Mouse (Mus musculus): ENCODE measurements around the gene Daxx.
A peak's percentile ranks its signal among the peaks of the same experiment; 100 is the strongest.
"Not testable (repeated sequence)": the region's sequence is repeated elsewhere in the genome, so short reads cannot be mapped to it uniquely, and the experiment has no call there.

Gene Daxx

DNA sequence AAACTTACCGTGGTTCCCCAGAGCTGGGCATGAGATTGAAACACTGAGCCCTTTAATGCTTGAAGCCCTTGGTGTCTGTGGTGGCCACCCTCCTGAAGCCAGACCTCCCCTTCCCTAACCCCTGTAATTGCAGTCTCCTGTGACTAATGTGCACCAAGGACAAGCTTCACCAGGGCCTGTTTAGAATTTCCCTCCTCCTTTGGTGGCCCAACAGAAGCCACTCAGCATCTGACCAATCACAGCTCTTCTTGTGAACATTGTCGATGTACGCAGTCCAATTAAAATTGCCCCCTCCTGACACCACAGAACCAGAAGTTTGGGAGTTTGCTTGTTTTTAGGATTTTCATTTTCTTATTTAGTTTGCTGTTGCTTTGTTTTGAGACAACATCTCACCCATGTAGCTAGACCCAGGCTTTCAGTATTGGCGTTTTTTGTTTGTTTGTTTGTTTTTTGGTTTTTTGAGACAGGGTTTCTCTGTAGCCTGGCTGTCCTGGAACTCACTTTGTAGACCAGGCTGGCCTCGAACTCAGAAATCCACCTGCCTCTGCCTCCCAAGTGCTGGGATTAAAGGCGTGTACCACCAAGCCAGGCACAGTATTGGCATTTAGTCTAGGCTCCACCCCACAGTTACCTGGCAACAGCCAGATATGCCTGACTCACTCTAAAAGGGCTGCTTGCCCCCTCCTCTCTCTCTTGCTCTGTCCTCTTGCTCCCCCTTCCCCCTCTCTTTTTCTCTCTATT is 5.1 kb upstream of the Daxx start:
- not testable (repeated sequence) for DNase-seq

DNA sequence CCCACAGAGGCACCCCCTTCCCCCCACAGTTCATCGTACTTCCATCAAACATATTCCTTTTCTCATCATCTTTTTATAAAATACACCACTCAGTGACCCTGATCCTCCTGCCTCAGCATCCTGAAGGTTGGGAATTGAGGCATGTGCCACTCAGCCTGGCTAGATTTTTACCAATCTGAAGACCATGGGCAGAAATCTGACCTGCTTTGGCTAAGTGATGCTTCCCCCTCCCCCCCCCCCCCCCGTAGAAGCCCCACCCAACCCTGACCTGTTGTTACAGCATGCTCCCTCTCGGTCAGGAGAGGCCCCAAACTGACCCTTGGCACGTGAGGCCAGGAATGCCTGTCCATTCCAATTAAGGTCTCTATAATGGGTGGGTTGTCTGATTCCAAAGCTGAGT is 4.4 kb upstream of the Daxx start, which contains the start of gene Platr17:
Gene Platr17 (plus strand): TSS at position 301 of the 400 bp plus-strand sequence.
- not testable (repeated sequence) for DNase-seq

DNA sequence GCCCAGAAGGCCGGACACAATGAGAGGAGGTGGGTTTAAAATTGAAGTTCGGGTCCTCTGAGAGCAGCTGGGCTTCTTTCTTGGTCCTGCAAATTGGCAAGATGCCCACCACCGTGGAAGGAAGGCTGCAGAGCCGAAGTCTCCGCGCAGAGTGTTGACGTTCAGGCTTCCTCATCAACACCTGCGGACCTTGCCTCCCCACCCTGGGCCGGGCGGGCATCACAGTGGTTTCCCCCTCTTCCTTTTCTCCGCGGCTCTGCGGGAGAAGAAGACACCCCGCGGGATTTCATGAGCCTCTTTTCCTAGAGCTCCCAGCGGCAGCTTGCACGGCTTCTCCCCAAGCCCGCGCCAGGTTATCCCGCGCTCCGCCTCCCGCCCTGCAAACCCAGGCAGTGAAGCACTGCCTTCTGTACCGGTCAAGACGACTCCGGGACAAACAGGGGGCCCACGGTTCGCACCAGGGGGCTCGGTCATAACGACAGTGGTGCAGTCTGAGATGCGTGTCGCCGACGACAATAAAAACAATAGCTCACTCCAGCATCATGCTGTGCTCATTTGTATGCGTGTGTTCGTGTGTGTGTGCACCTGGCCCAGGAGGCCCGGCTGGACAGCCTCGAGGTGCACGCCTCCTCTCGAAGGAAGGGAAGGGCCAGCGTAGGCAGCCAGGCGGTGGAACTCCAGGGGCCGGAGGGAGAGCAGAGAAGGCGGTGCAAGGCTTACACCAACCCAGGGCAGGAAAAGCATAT is 710 bp upstream of the Daxx start:
- DNase-seq: peak; percentile 43 to 51

DNA sequence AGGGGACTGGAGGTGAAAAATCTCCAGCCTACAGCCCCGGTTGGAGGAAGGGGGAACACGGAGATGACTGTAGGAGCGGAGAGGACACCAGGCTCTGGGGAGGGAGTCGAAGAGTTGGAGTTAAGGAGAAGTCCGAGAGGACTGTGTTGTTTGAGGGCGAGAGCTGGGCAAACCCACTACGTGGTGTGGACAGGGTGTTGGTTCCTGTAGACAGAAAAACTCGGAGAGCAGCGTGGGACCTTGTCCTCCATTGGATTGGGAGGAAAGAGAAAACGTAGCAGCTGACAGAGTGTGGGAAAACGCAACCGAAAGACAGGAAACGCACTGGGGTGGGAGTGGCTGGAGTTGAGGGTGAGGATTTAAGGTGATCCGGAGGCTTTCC is 646 bp downstream of the Daxx start:
- peak; percentile 70 to 77 for DNase-seq

DNA sequence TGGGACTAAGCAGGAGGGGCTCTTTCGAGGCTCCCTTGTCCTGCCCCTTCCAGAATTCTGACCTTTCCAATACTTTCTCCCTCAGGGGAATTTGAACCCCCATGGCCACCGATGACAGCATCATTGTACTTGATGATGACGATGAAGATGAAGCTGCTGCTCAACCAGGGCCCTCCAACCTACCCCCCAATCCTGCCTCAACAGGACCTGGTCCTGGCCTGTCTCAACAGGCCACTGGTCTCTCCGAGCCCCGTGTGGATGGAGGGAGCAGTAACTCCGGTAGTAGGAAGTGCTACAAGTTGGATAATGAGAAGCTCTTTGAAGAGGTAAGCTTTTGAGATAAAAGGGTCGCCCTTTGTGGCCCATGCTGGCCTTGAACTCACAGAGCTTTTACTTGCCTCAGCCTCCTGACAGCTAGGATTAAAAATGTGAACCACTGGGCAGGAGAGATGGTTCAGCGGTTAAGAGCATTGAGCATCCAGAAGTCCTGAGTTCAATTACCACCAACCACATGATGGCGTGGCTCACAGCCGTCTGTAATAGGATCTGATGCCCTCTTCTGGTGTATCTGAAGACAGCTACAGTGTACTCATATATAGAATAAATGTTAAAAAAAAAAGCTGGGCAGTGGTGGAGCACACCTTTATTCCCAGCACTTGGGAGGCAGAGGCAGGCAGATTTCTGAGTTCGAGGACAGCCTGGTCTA is 1.3 kb downstream of the Daxx start:
- no peak for DNase-seq

DNA sequence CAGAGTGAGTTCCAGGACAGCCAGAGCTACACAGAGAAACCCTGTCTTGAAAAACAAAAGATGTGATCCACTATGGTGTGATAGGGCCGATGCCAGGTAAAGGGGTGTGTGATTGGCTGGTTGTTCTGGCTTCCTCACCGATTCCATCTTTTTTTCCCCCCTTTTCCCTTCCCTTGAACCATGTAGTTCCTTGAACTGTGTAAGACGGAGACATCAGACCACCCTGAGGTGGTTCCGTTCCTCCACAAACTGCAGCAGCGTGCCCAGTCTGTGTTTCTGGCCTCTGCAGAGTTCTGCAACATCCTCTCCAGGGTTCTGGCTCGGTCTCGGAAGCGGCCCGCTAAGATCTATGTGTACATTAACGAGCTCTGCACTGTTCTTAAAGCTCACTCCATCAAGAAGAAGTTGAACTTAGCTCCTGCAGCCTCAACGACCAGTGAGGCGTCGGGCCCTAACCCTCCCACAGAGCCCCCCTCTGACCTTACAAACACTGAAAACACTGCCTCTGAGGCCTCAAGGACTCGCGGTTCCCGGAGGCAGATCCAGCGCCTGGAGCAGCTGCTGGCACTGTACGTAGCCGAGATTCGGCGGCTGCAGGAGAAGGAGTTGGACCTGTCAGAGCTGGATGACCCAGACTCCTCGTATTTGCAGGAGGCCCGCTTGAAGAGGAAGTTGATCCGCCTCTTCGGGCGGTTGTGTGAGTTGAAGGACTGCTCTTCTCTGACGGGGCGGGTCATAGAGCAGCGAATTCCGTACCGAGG is 2.0 kb downstream of the Daxx start:
- DNase-seq: no peak

DNA sequence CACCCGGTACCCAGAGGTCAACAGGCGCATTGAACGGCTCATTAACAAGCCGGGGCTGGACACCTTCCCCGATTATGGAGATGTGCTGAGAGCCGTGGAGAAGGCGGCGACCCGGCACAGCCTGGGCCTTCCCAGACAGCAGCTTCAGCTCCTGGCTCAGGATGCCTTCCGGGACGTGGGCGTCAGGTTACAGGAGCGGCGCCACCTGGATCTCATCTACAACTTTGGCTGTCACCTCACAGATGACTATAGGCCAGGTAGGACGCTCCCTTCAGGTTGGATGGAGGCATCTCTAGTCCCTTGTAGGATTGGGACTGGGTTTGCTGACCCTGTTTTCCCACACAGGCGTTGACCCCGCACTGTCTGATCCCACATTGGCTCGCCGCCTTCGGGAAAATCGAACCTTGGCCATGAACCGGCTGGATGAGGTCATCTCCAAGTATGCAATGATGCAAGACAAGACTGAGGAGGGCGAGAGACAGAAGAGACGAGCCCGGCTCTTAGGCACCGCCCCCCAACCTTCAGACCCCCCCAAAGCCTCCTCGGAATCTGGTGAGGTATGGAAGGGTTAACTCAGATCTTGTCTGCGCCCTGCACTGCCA is 2.7 kb downstream of the Daxx start:
- no peak for DNase-seq

DNA sequence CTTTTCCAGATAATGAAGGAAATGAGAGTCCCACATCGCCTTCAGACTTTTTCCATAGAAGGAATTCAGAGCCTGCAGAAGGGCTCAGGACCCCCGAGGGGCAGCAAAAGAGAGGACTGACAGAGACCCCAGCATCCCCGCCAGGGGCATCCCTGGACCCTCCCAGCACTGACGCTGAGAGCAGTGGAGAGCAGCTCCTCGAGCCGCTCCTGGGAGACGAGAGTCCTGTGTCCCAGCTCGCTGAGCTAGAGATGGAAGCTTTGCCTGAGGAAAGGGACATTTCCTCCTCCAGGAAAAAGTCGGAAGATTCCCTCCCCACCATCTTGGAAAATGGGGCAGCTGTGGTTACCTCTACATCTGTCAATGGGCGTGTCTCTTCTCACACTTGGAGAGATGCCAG is 4.0 kb downstream of the Daxx start:
- no peak for DNase-seq

DNA sequence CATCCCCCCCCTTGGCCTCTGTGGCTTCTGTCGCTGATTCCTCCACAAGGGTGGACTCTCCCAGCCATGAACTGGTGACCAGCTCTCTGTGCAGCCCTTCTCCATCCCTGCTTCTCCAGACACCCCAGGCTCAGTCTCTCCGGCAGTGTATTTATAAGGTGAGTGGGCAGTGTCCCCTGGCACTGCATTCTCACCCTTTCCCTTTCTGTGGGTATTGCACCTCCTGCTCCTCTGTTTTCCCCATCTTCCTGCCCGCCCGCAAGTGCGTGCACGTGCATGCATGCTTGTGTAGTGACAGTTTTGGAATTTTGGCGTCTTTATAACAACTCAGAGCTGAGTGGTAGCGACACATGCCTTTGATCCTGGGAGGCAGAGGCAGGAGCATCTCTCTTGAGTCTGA is 4.7 kb downstream of the Daxx start:
- no peak for DNase-seq

DNA sequence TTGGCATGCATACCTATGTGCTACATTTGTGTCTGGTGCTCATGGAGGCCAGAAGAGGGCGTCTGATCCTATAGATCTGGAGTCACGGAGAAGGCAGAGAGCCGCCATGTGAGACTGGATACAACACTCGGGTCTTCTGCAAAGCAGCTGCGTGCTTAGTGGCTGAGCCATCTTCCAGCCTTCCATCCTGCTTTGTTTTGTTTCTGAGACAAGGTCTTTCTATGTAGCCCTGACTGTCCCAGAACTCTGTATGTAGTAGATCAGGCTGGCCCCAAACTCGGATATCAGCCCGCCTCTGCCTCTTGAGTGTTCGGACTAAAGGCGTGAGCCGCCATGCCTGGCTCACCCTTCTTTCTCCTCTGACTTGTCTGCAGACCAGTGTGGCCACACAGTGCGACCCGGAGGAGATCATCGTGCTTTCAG is 5.8 kb downstream of the Daxx start:
- DNase-seq: no peak

DNA sequence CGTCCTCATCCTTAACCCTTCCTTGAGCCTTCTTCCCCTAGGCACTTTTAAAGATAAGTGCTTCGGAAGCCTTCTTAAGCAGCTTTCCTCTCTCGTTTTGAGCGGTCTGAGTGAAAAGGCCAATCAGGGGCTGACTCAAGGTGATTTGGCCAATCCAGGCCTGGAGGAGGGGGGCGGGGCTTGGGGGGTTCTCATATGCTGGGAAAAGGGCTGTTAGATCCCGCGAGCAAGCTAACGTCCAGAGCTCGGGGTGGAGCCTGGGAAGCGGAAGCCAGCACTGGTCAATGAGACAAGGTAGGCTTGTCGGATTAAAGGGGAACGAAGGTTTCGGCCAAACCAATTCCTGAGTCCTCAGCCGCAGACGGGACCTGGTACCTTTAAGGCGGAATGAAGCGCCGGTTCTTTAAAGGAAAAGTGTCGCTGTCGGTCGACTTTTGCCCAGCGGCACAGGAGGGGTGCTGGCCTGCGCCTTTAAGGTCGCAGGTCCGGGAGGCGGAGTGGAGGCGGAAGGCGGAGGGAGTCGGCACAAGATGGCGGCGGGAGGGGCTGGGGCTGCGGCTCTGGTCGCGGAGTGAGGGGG is 6.5 kb downstream of the Daxx start, which contains the start of the genes Tapbp and Zbtb22:
Gene Tapbp (plus strand): TSS at position 229 of the 580 bp plus-strand sequence.
Gene Zbtb22 (plus strand): TSS at position 234 of the 580 bp plus-strand sequence.
- peak; percentile 98 to 99 for DNase-seq

DNA sequence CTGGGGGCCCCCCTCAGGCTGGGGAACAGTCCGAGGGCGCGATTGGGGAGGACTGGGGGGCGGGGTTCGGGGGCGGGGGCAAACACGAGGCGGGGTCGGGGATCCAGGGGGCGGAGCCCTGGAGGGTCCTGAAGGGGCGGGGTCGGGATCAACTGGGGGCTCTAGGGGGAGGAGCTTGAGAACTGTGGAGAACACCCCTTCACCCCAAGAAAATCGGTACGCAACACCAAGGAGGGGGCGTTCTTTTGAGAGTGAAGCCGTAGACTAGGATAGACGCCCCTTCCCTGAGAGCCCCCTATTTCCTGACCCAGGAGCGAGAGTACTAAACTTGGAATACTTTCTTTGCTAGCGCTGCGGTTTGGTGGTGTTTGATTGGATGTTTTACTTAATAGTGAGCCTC is 7.1 kb downstream of the Daxx start:
- no peak for DNase-seq

DNA sequence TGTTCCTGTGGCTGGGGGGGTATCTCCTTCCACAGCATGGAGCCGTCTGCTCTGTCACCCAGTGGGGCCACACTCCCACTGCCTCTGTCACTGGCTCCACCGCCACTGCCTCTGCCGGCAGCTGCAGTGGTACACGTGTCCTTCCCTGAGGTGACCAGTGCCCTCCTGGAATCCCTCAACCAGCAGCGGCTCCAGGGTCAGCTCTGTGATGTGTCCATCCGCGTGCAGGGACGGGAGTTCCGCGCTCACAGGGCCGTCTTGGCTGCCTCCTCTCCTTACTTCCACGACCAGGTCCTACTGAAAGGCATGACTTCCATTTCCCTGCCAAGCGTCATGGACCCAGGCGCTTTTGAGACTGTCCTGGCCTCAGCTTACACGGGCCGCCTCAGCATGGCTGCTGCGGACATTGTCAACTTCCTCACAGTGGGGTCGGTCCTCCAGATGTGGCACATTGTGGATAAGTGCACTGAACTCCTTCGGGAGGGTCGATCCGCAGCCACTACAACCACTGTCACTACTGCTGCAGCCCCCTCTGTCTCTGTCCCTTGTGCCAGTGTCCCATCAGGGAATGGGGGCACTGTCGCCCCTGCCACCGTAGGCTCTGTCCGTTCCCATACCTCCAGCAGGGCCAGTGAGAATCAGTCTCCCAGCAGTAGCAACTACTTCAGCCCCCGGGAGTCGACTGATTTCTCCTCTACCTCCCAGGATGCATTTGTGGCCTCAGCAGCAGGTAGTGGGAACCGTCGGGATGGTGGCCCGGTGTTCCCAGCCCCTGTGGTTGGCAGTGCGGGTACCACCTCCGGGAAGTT is 7.8 kb downstream of the Daxx start:
- no peak for DNase-seq

DNA sequence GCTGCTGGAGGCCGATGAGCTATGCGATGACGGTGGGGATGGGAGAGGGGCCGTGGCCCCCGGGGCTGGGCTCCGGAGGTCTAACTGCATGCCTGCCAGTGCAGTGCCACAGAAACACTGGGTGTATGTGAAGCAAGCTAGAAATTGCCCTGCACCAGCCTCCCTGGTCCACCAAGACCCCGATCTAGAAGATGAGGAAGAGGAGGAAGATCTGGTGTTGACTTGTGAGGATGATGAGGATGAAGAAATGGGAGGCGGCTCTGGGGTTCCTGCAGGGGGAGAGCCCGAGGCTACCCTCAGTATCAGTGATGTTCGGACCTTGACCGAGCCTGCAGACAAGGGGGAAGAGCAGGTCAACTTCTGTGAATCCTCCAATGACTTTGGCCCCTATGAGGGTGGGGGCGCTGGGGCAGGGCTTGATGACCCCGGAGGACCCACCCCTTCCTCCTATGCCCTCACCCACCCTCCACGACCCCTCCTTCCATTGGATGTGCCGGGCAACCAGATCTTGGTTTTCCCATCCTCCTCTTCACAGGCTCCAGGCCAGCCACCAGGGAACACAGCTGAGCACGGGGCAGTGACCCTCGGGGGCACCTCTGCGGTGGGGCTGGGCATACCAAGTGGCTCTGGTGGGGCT is 8.6 kb downstream of the Daxx start:
- no peak for DNase-seq

DNA sequence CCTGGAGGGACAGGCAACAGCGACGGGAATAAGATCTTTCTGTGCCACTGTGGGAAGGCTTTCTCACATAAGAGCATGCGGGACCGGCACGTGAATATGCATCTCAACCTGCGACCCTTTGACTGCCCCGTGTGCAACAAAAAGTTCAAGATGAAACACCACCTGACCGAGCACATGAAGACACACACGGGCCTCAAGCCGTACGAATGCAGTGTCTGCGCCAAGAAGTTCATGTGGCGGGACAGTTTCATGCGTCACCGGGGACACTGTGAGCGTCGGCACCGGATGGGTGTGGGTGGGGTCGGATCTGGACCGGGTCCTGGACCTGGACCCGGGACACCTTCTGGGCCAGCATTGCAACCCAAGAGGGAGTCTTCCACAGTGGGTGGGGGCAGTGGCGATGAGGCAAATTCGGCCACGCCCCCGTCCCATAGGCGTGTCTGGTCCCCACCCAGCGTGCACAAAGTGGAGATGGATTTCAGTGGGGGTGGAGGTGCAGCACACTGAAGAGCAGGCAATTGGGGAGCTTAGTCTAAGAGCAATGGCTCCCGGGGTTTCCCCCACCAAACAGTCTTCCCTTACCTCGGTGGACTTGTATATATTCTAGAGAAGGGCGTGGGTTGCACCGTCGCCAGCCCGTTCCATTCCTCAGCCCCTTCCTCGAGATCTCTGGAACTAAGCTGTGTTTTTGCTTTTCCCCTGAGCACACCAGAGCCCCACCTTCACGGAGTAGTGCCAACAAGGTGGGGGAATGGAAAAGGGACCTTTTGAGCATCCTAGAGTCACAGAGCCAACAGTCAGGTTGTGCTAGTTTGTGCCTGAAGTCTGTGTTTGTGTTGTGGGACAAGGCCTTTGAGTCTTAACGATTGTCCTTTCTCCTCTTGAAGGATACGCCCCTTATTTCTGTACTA is 9.3 kb downstream of the Daxx start:
- peak; percentile 41 to 50 for DNase-seq

DNA sequence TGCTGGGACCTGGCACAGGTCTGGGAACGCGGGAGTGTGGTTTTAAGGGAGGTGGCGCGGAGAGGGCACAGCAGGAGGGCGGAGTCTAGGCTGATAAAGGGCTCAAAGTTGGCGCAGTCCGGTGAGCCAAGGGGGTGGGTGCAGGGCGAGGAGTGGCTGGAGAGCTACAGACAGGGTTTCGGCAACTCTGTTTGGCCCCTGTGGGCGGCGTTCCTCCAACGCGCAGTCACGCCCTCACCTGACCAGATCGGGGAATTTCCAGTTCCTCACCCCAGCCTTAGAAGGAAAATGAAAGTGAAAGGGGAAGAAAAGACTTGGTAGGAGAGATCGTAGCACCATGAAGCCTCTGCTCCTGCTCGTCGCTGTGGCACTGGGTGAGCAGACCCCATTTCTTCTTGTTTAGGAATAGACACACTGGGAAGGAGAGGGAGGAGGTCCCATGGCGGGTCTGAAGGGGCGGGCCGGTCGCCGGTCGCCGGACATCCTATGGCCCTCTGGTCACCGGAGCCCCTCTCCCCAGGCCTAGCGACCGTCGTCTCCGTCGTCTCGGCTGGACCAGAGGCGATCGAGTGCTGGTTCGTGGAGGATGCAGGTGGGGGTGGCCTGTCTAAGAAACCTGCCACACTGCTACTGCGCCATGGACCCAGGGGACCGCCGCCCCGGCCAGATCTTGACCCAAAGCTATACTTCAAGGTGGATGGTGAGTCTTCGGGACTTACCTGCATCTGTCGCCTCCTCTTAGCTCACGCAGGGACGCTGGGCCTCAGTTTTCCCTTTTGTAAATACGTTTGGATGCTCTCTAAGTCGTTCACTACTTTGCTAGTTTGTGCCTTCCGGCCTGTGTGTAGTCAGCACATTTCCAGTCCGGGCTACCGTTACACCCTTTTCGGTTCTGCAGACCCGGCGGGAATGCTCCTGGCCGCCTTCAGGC is 10.4 kb downstream of the Daxx start:
- DNase-seq: peak; percentile 96 to 97

DNA sequence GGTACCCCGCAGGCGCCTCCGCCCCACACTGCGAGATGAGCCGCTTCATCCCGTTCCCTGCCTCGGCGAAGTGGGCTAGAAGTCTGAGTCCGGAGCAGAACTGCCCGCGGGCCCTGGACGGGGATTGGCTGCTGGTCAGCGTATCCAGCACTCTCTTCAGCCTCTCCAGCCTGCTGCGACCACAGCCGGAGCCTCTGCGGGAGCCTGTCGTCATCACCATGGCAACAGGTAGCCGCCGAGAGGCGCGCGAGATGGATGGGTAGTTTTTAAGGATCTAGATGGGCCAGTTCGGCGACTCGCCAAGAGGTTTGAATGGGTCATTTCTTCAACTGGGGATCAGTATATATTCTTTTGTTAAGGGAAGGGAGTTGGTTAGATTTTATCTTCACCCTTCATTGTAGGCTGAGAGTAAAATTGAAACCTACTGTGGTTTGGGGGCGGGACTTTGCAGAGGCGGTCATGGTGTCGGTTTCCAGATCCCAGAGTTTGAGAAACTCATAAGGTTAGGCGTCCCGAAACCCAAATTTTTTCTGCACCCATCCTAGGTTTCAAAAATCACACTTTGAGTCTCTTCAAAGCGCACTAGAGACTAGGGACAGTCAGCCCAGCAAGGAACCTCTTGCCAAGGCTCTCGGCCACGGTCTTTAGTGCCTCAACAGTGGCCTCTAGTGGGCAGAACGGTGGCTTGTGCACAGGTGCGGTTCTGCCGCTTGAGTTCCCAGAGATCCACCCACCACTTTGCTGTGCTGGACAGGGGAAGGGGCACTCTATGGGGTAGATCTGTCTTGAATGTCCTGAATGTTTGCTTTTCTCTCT is 11.3 kb downstream of the Daxx start:
- peak; percentile 85 to 88 for DNase-seq
